9 mouse cellular contexts compared by ENCODE assay signal in genomic region chr10:21882184-21883081, GRCm38 (mm10). TPM values are rescaled to one million over a fixed set of nuclear protein-coding genes. Genes with fewer than 3 reads are reported as not detected.
DNase-seq lines count a peak whose midpoint lies in the region; ATAC-seq and TF ChIP-seq lines count a peak whose summit lies in the region.
"Had no signal": no experiment of that assay in that cellular context is flagged by ENCODE, and none has a peak within 500 bp of the region (broad histone marks: within the 10 kb centered on the region; RNA-seq: fewer than 3 reads in every experiment).

Sgk1 (plus strand) TSS chr10:21882184.

- peak within 1 kb of the TSS; percentile 85 for H3K27ac ChIP-seq in hindbrain, postnatal 0 days
- peak within 1 kb of the TSS; percentile 67 for H3K27ac ChIP-seq in limb, embryonic 13.5 days
- H3K27ac ChIP-seq in neural tube, embryonic 11.5 days (ENCODE audit: low read depth, low read length): peak within 1 kb of the TSS; percentile 28

- no peaks in the 10 kb centered on the region for H3K36me3 ChIP-seq in hindbrain, postnatal 0 days (ENCODE audit: insufficient read depth, low read length)
- H3K36me3 ChIP-seq in limb, embryonic 13.5 days: no peaks in the 10 kb centered on the region
- no peaks in the 10 kb centered on the region for H3K36me3 ChIP-seq in neural tube, embryonic 11.5 days (ENCODE audit: control insufficient read depth, insufficient read depth, low read length)

- WGBS in hindbrain, postnatal 0 days: 2% methylated on average over 36 of the region's 36 CpGs
- WGBS in limb, embryonic 13.5 days: under 1% methylated on average over 36 of the region's 36 CpGs
- under 1% methylated on average over 36 of the region's 36 CpGs for WGBS in neural tube, embryonic 11.5 days

- H3K4me2 ChIP-seq in hindbrain, postnatal 0 days (ENCODE audit: low read depth, low read length): peak within 1 kb of the TSS; percentile 56
- peak within 1 kb of the TSS; percentile 74 for H3K4me2 ChIP-seq in limb, embryonic 13.5 days (replicated peaks)
- H3K4me2 ChIP-seq in neural tube, embryonic 11.5 days (ENCODE audit: low read depth): peak within 1 kb of the TSS; percentile 71

- H3K27me3 ChIP-seq in hindbrain, postnatal 0 days (ENCODE audit: insufficient read depth, low read length): no peaks in the 10 kb centered on the region
- H3K27me3 ChIP-seq in limb, embryonic 13.5 days: no peaks in the 10 kb centered on the region
- H3K27me3 ChIP-seq in neural tube, embryonic 11.5 days (ENCODE audit: control insufficient read depth, insufficient read depth, low read length): no peaks in the 10 kb centered on the region

- peak within 1 kb of the TSS; percentile 53 for H3K9ac ChIP-seq in hindbrain, postnatal 0 days (replicated peaks; ENCODE audit: low read length)
- H3K9ac ChIP-seq in limb, embryonic 13.5 days: peak within 1 kb of the TSS; percentile 70
- H3K9ac ChIP-seq in neural tube, embryonic 11.5 days (ENCODE audit: low read length): peak within 1 kb of the TSS; percentile 52

- H3K4me3 ChIP-seq in hindbrain, postnatal 0 days (ENCODE audit: low read length): peak within 1 kb of the TSS; percentile 43
- peak within 1 kb of the TSS; percentile 53 for H3K4me3 ChIP-seq in limb, embryonic 13.5 days
- H3K4me3 ChIP-seq in neural tube, embryonic 11.5 days (ENCODE audit: low read depth, low read length): peak within 1 kb of the TSS; percentile 39
- H3K4me3 ChIP-seq: erythroblast, embryonic 14.5 days had no signal

- H3K4me1 ChIP-seq in hindbrain, postnatal 0 days (ENCODE audit: insufficient read depth, low read length): 0 out of 2 replicates have a peak, but pooled peaks cover 4% of the 10 kb centered on the region
- H3K4me1 ChIP-seq in limb, embryonic 13.5 days: peaks cover 30% of the 10 kb centered on the region
- H3K4me1 ChIP-seq in neural tube, embryonic 11.5 days (ENCODE audit: control insufficient read depth, insufficient read depth, low read length): peaks cover 11% of the 10 kb centered on the region

- no peak for TF ChIP-seq CTCF in hindbrain, postnatal 0 days (IDR thresholded peaks at IDR 0.05; ENCODE audit: low read depth)

- peak; percentile 60 to 64 for DNase-seq in B cell, adult 2 months
- peak; percentile 52 for DNase-seq in Muller cell, postnatal 12 days (ENCODE audit: inconsistent ontology term)
- DNase-seq in cerebellum, postnatal 25 days: peak; percentile 88 to 90
- no peak for DNase-seq in gastrocnemius, adult 18-20 months (ENCODE audit: low spot score)
- peak; percentile 79 for DNase-seq in hindbrain, postnatal 0 days (ENCODE audit: low spot score)
- peak; percentile 56 for DNase-seq in neural tube, embryonic 11.5 days (ENCODE audit: low spot score)
- no peak for DNase-seq in adipocyte (ENCODE audit: low spot score)

- peak; percentile 88 for ATAC-seq in hindbrain, postnatal 0 days
- ATAC-seq in limb, embryonic 13.5 days (ENCODE audit: low FRiP score, low read depth): peak; percentile 77
- ATAC-seq in neural tube, embryonic 11.5 days (ENCODE audit: insufficient read depth, low FRiP score, low TSS enrichment): peak; percentile 75; the same call in 1 of the 2 replicates

- H3K9me3 ChIP-seq in hindbrain, postnatal 0 days (ENCODE audit: low read length): no peaks in the 10 kb centered on the region
- H3K9me3 ChIP-seq in limb, embryonic 13.5 days: no peaks in the 10 kb centered on the region
- no peaks in the 10 kb centered on the region for H3K9me3 ChIP-seq in neural tube, embryonic 11.5 days (ENCODE audit: control insufficient read depth, low read length)

RNA-seq across cellular contexts. Expression of gene Sgk1, which starts in this region (rescaled TPM):
- 100 to 1,000 TPM; 151 to 192 TPM for total RNA-seq in gastrocnemius, adult 18-20 months (2021)
- total RNA-seq in hindbrain, postnatal 0 days (2014; rRNA removed): 71.8 and 75.1 TPM in 2 replicates
- 57.1 and 57.5 TPM in 2 replicates for polyA plus RNA-seq in hindbrain, postnatal 0 days (2015; fragmentation: Nextera tagmentation; extraction: Ambion mirVana)
- 54.7 and 56.3 TPM in 2 replicates for polyA plus RNA-seq in limb, embryonic 13.5 days (2015; fragmentation: Nextera tagmentation; extraction: Ambion mirVana)
- polyA plus RNA-seq in neural tube, embryonic 11.5 days (2014; fragmentation: Nextera tagmentation; extraction: Ambion mirVana): 22.1 TPM in 2 replicates

Comparison
In these comparisons a context has a peak if more than half of its experiments do, and no peak if none do; other contexts are left out.
1. DNase-seq: peak in B cell, adult 2 months (2 of 2), Muller cell, postnatal 12 days (single experiment), cerebellum, postnatal 25 days (2 of 2), hindbrain, postnatal 0 days (single experiment) and neural tube, embryonic 11.5 days (single experiment); none in gastrocnemius, adult 18-20 months (single experiment) and adipocyte (single experiment).
2. H3K27ac ChIP-seq: peak in every context shown above with its lines; median percentile 85 in hindbrain, postnatal 0 days; 67 in limb, embryonic 13.5 days; 28 in neural tube, embryonic 11.5 days.
3. Peak in every context shown above with its lines, with median percentiles within 50 percentile points of each other: ATAC-seq, H3K4me2 ChIP-seq, H3K4me3 ChIP-seq and H3K9ac ChIP-seq.